In genomic region chr3:84615050-84615855, GRCm38 (mm10) we compare ENCODE assay signal across 8 mouse cellular contexts. TPM values are rescaled to one million over a fixed set of nuclear protein-coding genes. Genes with fewer than 3 reads are reported as not detected.
DNase-seq lines count a peak whose midpoint lies in the region.

No protein-coding gene starts in this region.

- peak; percentile 43 for DNase-seq in layer of hippocampus, adult 11-12 months (ENCODE audit: low spot score)
- DNase-seq in layer of hippocampus, postnatal 36 days = no peak
- peak; percentile 75 for DNase-seq in CD4-positive, CD25-positive, alpha-beta regulatory T cell, adult 2 months (ENCODE audit: low read depth, low spot score)
- peak; percentile 43 for DNase-seq in Muller cell, postnatal 12 days (ENCODE audit: inconsistent ontology term)
- peak; percentile 33 for DNase-seq in embryo, embryonic 9.5 days (ENCODE audit: extremely low spot score)
- DNase-seq in layer of hippocampus, postnatal 14 days (ENCODE audit: low spot score in 2 of 2) = peak; percentile 5 to 69
- peak; percentile 41 for DNase-seq in thymus, postnatal 14 days
- DNase-seq in urinary bladder, adult 18-20 months (ENCODE audit: low spot score in 2 of 2) = no peak

RNA-seq across cellular contexts. Expression of gene Tigd4, which starts 21.9 kb away (rescaled TPM):
- not detected for total RNA-seq in layer of hippocampus, postnatal 36 days (2021)
- total RNA-seq in layer of hippocampus, postnatal 14 days (2021) = under 1 TPM; 0.12 to 0.21 TPM

RNA-seq across cellular contexts. Expression of gene Arfip1, which starts 32.8 kb away (rescaled TPM):
- total RNA-seq in layer of hippocampus, postnatal 36 days (2021) = 10 to 100 TPM; 21.0 to 21.1 TPM
- total RNA-seq in layer of hippocampus, postnatal 14 days (2021) = 10 to 100 TPM; 19.3 to 21.8 TPM

RNA-seq across cellular contexts. Expression of gene Tmem154, which starts 50.7 kb away (rescaled TPM):
- total RNA-seq in layer of hippocampus, postnatal 36 days (2021) = under 1 TPM; 0.25 to 0.35 TPM
- total RNA-seq in layer of hippocampus, postnatal 14 days (2021) = under 1 TPM; 0.74 to 0.76 TPM

Comparison
In these comparisons a context has a peak if more than half of its experiments do, and no peak if none do; other contexts are left out.
1. DNase-seq: peak in layer of hippocampus, adult 11-12 months (single experiment), CD4-positive, CD25-positive, alpha-beta regulatory T cell, adult 2 months (single experiment), Muller cell, postnatal 12 days (single experiment), embryo, embryonic 9.5 days (single experiment), layer of hippocampus, postnatal 14 days (2 of 2) and thymus, postnatal 14 days (single experiment); none in layer of hippocampus, postnatal 36 days (0 of 2) and urinary bladder, adult 18-20 months (0 of 2).